Mouse (Mus musculus): Measurements from ENCODE around the gene Cep78. TPM values are rescaled to one million over a fixed set of nuclear protein-coding genes. Genes with fewer than 3 reads are reported as not detected.
"Not testable (repeated sequence)": the region's sequence is repeated elsewhere in the genome, so short reads cannot be mapped to it uniquely, and the experiment has no call there.

The Cep78 gene
- 7.3 and 7.8 TPM in 2 replicates for polyA plus RNA-seq (2015; fragmentation: Nextera tagmentation; extraction: Ambion mirVana)

DNA sequence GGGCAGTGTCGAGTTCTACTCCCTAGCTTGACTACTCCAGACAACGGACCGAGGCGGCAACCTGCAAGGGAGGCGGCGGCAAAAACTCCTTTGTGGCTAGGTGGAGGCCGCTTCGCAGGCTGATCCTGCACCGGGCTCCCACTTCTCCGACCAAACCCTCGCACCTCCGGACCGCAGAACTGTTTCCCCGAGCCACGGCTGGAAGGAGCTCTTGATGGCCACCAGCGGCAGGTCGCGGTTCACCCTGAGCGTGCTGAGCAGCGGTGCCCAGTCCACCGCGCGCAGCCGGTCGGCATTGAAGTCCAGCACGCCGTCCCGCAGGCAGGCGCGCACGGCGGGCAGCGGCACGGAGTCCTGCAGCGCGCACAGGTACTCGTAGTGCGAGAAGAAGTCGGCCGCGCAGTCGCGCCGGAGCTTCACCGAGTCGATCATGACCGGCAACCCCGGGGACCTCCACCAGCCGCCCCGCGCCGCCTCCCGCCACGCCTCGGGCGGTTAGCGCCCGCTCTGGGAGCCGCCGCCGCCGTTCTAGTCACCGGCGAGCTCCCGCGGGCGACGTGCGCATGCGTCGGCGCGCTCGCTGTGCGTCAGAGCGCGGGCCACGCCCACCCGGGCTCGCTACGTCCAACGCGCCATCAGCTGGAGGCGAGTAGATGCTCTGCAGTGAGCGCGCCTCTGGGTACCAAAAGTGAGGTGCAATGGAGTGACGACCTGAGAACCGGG lies at the start of gene Cep78:
Cep78 (minus strand) TSS at position 541 of the 723 bp plus-strand sequence.
- Histone ChIP-seq H3K4me1 (replicated peaks) (peaks cover 23% of the 10 kb centered on the region), H3K27me3 (no peaks in the 10 kb centered on the region), H3K4me2 (peak within 1 kb of the TSS; percentile 95), H3K27ac (replicated peaks) (peak within 1 kb of the TSS; percentile 80), H3K36me3 (replicated peaks) (0 out of 2 replicates have a peak, but pooled peaks cover 3% of the 10 kb centered on the region), H3K9me3 (replicated peaks) (no peaks in the 10 kb centered on the region), H3K9ac (peak within 1 kb of the TSS; percentile 85), H3K4me3 (replicated peaks) (peak within 1 kb of the TSS; percentile 82)
- peak; percentile 86 for ATAC-seq (ENCODE audit: insufficient read depth)
- WGBS (ENCODE audit: insufficient replicate concordance) = under 1% methylated on average over 88 of the region's 88 CpGs

DNA sequence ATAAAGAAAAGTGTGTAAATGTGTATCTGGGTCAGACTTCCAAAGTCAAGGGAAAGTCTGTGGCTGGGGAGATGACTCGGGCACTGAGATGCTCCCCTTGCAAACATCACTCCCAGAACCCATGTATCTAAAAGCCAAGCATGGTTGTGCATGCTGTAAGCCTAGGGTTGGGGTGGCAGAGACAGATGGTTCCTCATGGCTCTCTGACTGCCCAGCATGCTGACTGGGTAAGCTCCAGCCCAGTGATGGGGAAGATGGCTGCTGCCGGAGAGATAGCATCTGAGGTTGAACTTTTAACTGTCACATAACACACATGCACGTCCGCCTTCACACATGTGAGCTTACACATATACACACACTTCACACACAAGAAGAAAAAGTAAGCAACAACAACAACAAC lies 46.5 kb upstream of the Cep78 start:
- WGBS (ENCODE audit: insufficient replicate concordance) = 70% methylated on average over 4 of the region's 4 CpGs
- no peak overlapping the region for H3K4me3 ChIP-seq (replicated peaks)
- no peaks in the 10 kb centered on the region for H3K36me3 ChIP-seq (replicated peaks)

DNA sequence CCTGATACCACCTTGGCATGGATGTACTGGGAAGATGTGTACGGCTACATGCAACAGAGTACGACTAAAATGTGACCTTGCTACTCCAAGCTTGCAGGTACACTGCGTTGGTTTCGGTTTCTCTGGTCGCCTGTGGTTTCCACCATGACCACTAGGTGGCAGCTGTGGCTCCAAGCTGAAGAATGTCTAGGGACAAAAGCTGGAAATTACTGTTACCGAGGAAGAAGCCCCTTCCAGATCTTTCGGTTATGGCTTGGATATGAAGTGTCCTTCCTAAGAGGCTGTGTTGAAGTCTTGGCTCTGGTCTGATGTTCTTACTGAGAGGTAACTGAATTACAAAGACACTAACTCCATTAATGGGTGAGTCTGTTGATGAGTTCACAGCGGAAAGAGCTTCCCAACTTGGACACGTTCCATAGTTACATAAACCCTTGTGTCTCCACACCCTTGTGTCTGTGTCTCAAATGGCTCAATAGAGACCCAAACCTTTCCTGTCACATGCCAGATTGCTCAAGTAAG lies 44.5 kb upstream of the Cep78 start:
- not testable (repeated sequence) for H3K36me3 ChIP-seq (replicated peaks); H3K27ac ChIP-seq (replicated peaks); H3K27me3 ChIP-seq; H3K9me3 ChIP-seq (replicated peaks); H3K4me1 ChIP-seq (replicated peaks)
- Histone ChIP-seq H3K9ac (peak overlapping the region; percentile 27; the same call in 1 of the 2 replicates), H3K4me3 (replicated peaks) (peak overlapping the region; percentile 55), H3K4me2 (peak overlapping the region; percentile 60)
- peak; percentile 42; the same call in 1 of the 2 replicates for ATAC-seq (ENCODE audit: insufficient read depth)
- 18% methylated on average over 7 of the region's 9 CpGs for WGBS (ENCODE audit: insufficient replicate concordance)

More for the DNA sequence above, 46.5 kb upstream of the Cep78 start:
- Histone ChIP-seq H3K27me3 (no peaks in the 10 kb centered on the region), H3K9ac (no peak overlapping the region), H3K27ac (replicated peaks) (no peak overlapping the region), H3K4me2 (no peak overlapping the region), H3K4me1 (replicated peaks) (peaks cover 4% of the 10 kb centered on the region; the same call in 1 of the 2 replicates), H3K9me3 (replicated peaks) (no peaks in the 10 kb centered on the region)
- ATAC-seq (ENCODE audit: insufficient read depth) = no peak

DNA sequence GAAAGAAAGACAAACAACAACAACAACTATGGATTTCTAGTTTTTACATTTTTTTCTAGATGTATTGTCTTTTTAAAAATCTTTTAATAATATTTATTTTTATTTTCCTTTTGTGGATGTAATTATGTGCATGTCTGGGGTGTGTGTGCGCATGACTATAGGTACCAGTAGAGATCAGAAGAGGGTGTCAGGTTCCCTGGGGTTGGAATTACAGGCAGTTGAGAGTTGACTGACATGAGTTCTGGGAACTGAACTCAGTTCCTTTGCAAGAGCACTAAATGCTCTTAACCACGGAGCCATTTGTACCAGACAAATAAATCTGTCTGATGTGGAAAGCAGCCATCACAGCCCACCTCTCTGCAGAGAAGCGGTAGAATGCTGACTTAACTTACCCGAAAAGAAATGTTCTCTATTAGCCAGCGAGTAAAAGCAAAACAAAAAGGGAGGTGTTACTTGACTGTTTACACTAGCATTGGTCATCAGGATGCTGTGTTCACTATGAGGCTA lies 44.0 kb upstream of the Cep78 start:
- H3K9ac ChIP-seq = peak overlapping the region; percentile 27; the same call in 1 of the 2 replicates
- WGBS (ENCODE audit: insufficient replicate concordance) = 31% methylated on average over 5 of the region's 5 CpGs
- no peak for ATAC-seq (ENCODE audit: insufficient read depth)

DNA sequence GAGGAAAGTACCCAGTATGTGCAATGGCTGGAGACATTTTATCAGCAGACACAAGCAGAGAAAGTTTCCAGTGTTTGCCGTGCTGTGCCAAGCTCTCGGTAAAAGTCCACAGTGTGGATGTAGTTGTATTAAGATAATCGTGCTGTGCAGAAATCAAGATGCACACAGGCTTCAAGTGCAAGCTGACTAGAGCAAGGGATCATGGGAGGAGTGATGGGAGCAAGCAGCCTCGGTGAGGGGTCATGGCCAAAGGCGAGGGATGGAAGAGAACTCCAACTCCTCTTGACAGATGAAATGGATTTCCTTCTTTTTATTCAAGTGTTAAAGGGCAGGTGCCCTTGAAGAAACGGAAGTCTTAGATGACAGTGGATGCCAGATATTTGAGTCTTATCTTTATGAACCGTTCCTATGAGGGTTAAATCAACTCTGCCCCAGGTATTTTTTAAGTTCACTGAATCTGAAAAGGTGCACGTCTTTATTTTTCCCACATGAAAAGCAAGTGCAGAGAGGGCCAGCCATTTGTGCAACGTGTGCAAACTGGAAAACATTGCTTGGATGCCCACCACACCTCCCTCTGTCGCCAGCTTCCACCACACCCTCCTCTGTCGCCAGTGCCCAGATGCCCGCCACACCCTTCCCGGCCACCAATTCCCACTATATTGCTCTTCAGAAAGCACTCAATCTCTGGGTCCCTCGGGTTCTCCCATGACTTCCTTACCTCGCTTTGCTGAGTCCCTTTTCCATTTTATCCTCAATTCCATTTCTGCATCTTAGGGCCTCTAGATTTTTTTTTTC lies 43.3 kb upstream of the Cep78 start:
- Histone ChIP-seq H3K9me3 (replicated peaks) (no peaks in the 10 kb centered on the region), H3K4me2 (no peak overlapping the region), H3K27ac (replicated peaks) (no peak overlapping the region), H3K4me1 (replicated peaks) (peaks cover 4% of the 10 kb centered on the region; the same call in 1 of the 2 replicates), H3K4me3 (replicated peaks) (no peak overlapping the region), H3K27me3 (no peaks in the 10 kb centered on the region), H3K9ac (no peak overlapping the region), H3K36me3 (replicated peaks) (no peaks in the 10 kb centered on the region)
- WGBS (ENCODE audit: insufficient replicate concordance) = 61% methylated on average over 15 of the region's 15 CpGs
- ATAC-seq (ENCODE audit: insufficient read depth) = no peak

More for the DNA sequence above, 44.0 kb upstream of the Cep78 start:
- peak overlapping the region; percentile 55 for H3K4me3 ChIP-seq (replicated peaks)
- peaks cover 4% of the 10 kb centered on the region; the same call in 1 of the 2 replicates for H3K4me1 ChIP-seq (replicated peaks)
- H3K4me2 ChIP-seq = peak overlapping the region; percentile 60
- H3K9me3 ChIP-seq (replicated peaks) = no peaks in the 10 kb centered on the region
- no peaks in the 10 kb centered on the region for H3K36me3 ChIP-seq (replicated peaks)
- H3K27me3 ChIP-seq = no peaks in the 10 kb centered on the region
- H3K27ac ChIP-seq (replicated peaks) = no peak overlapping the region

DNA sequence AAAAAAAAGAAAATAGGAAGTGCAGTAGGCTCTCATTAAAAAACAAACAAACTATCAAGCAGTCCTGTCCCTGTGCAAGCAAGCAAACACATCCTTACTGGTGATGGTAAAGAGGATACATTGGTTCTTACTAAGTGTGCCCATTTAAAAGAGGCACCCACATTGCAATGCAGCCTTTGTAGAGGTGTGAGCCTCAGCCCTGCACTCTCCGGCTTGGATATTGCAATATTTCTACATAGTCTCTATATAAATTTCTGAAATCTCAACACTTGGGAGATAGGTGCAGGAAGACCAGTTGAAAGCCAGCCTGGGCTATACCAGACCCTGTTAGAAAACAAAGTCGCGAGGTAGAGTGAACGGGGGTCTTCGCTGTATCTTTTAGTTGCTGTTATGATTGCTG lies 41.5 kb upstream of the Cep78 start:
- WGBS (ENCODE audit: insufficient replicate concordance) = 83% methylated on average over 5 of the region's 5 CpGs
- Histone ChIP-seq H3K36me3 (replicated peaks) (no peaks in the 10 kb centered on the region), H3K9me3 (replicated peaks) (no peaks in the 10 kb centered on the region), H3K27me3 (no peaks in the 10 kb centered on the region), H3K4me1 (replicated peaks) (peaks cover 4% of the 10 kb centered on the region; the same call in 1 of the 2 replicates), H3K4me2 (no peak overlapping the region), H3K27ac (replicated peaks) (no peak overlapping the region), H3K9ac (no peak overlapping the region), H3K4me3 (replicated peaks) (no peak overlapping the region)
- no peak for ATAC-seq (ENCODE audit: insufficient read depth)

DNA sequence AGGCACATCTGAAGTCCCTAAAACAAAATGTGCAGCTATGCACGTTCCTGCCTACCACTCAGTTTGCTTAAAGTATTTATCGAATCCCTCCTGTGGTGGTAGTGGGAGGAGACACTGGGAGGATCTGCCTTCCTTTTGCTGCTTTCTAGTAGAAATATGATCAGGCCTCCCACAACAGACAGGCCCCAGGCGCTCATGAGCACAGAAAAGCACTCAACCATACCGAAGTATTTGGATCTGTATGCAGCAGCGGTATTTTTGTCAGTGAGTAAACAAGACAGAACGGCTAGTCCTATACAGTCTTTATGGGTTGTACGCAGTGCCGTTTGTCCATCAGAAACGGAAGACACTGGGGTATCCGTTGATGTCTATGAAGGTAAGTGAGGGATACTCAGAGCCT lies 37.4 kb upstream of the Cep78 start:
- no peak overlapping the region for H3K27ac ChIP-seq (replicated peaks)
- no peaks in the 10 kb centered on the region for H3K4me1 ChIP-seq (replicated peaks)
- no peaks in the 10 kb centered on the region for H3K36me3 ChIP-seq (replicated peaks)
- H3K27me3 ChIP-seq = no peaks in the 10 kb centered on the region
- H3K9me3 ChIP-seq (replicated peaks) = no peaks in the 10 kb centered on the region
- no peak for ATAC-seq (ENCODE audit: insufficient read depth)
- no peak overlapping the region for H3K9ac ChIP-seq
- 63% methylated on average over 10 of the region's 10 CpGs for WGBS (ENCODE audit: insufficient replicate concordance)
- H3K4me2 ChIP-seq = no peak overlapping the region
- H3K4me3 ChIP-seq (replicated peaks) = no peak overlapping the region

DNA sequence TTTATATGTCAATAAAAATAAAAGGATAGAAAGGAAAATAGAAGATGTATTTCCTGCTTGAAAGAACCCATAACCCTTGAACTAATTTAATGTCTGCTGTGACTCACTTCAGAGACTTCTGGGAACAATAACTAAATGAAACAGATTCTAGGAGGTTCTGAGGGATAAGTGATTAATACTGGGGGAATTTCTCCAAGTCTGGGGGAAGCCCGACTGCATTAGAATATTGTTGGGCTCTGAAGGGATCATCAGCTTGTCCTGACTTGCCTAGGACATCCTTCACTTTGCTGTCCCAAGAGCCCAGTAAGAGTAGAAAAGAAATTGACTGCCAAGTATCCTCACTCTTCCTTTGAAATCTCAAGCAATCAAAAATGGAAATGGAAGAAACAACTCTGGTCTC lies 31.4 kb upstream of the Cep78 start:
- 60% methylated on average over 1 of the region's 1 CpGs for WGBS (ENCODE audit: insufficient replicate concordance)
- no peak overlapping the region for H3K4me2 ChIP-seq
- no peak overlapping the region for H3K4me3 ChIP-seq (replicated peaks)
- H3K4me1 ChIP-seq (replicated peaks) = no peaks in the 10 kb centered on the region
- H3K9ac ChIP-seq = no peak overlapping the region
- no peaks in the 10 kb centered on the region for H3K9me3 ChIP-seq (replicated peaks)
- no peaks in the 10 kb centered on the region for H3K36me3 ChIP-seq (replicated peaks)
- no peaks in the 10 kb centered on the region for H3K27me3 ChIP-seq
- no peak overlapping the region for H3K27ac ChIP-seq (replicated peaks)
- no peak for ATAC-seq (ENCODE audit: insufficient read depth)

DNA sequence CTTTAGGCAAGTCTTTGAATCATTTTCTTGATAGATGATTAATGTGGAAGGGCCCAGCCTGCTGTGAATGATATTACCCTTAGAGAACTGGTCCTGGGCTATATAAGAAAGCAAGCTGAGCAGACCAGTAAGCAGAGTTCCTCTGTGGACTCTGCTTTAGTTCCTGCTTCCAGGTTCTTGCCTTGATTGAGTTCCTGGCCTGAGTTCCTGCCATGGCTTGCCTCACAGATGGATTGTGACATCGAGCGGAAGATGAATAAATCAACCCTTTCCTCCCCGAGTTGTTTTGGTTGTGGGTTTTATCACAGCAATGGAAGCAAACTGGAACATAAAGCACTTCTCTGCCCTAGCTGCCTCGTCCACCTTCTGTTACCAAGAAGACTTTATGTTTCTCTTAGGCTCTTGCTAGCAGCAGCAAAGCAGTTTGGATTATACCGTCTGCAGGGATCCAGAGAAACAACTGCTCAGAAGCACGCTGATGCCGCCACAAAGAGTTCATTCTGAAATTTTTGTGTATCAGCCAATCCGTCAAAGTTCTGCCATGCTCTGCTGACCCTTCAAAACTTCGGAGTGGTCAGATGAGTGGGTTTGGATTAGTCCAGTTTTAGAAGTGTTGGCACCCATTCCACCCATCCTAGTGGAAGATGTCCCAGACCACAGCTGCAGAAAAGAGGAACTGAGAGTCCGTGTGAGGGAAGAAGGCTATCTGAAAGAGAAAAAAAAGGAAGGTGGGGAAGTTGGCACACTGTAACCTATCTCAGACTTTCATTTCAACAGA lies 30.6 kb upstream of the Cep78 start:
- WGBS (ENCODE audit: insufficient replicate concordance) = 21% methylated on average over 10 of the region's 10 CpGs
- H3K9me3 ChIP-seq (replicated peaks) = no peaks in the 10 kb centered on the region
- H3K4me2 ChIP-seq = peak overlapping the region; percentile 25; the same call in 1 of the 2 replicates
- no peak overlapping the region for H3K4me3 ChIP-seq (replicated peaks)
- no peaks in the 10 kb centered on the region for H3K4me1 ChIP-seq (replicated peaks)
- H3K27ac ChIP-seq (replicated peaks) = no peak overlapping the region
- no peak overlapping the region for H3K9ac ChIP-seq
- H3K27me3 ChIP-seq = no peaks in the 10 kb centered on the region
- ATAC-seq (ENCODE audit: insufficient read depth) = no peak
- no peaks in the 10 kb centered on the region for H3K36me3 ChIP-seq (replicated peaks)

DNA sequence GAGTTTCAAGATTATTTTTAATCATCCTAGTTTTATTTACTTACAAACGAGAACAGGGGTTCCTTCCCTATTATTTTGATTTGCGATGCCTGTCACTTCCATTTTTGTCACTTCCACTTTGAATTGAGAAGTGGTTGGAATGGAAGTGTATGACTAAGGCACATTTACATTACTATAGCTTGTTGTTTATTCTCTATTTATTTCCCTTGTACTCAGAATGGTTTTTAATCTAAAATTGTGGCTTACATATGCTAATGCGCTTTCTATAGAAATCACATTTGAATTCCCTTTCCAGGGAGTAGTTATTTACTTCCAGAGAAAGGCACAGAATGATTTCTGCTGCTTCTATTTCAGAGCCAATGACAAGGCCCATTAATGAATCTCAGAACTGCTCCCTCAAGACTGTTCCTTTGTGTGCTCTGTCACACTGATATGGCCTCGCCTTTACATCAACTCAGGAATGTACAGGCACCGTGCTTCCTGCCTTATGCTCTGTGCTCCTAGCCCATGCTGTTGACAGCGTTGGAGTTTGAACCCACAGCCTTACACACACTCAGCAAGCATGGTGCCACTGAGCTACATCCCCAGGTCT lies 25.1 kb upstream of the Cep78 start:
- H3K4me1 ChIP-seq (replicated peaks) = no peaks in the 10 kb centered on the region
- H3K27me3 ChIP-seq = no peaks in the 10 kb centered on the region
- H3K4me3 ChIP-seq (replicated peaks) = no peak overlapping the region
- H3K4me2 ChIP-seq = no peak overlapping the region
- ATAC-seq (ENCODE audit: insufficient read depth) = no peak
- WGBS (ENCODE audit: insufficient replicate concordance) = 57% methylated on average over 6 of the region's 6 CpGs
- H3K27ac ChIP-seq (replicated peaks) = no peak overlapping the region
- no peaks in the 10 kb centered on the region for H3K36me3 ChIP-seq (replicated peaks)
- H3K9me3 ChIP-seq (replicated peaks) = no peaks in the 10 kb centered on the region
- H3K9ac ChIP-seq = no peak overlapping the region

Data from liver, embryonic 15.5 days (tissue).